Mouse (Mus musculus) left cerebral cortex, adult 18-20 months (tissue): ENCODE results near the gene Eefsec. TPM values are rescaled to one million over a fixed set of nuclear protein-coding genes. Genes with fewer than 3 reads are reported as not detected.

ENCODE experiments used
- DNase-seq, 2 experiments: peaks; one replicate each; pipeline ENCODE4 v3.0.0; 2021 to 2022; ENCODE audit warnings: low spot score in 2 of 2, mixed read lengths in 1 of 2
- long read RNA-seq, 2 experiments: library from polyadenylated mRNA; stranded (forward); transcript quantifications; one replicate each; pipeline ENCODE4 v2.0.0; 2021
- total RNA-seq, 2 experiments: library from RNA; stranded (reverse); gene quantifications; 2 replicates each; pipeline ENCODE4 v1.2.3; 2021

Eefsec gene
- total RNA-seq = 10 to 100 TPM; 21.5 to 22.9 TPM
- long read RNA-seq, experiment 1, transcript Eefsec-201 (7 exons, 2,679 nt) = major isoform, 28 of 47 reads
- long read RNA-seq, experiment 1, partial matches to known transcripts = 2 of 47 reads
- long read RNA-seq, experiment 1, other reads (novel, unspliced or antisense) = 17 of 47 reads
- long read RNA-seq, experiment 2, transcript Eefsec-201 (7 exons, 2,679 nt) = major isoform, 34 of 42 reads
- long read RNA-seq, experiment 2, partial matches to known transcripts = 0 of 42 reads
- long read RNA-seq, experiment 2, other reads (novel, unspliced or antisense) = 8 of 42 reads

- peak; percentile 84 to 86 for DNase-seq
Observed at GRCm38 (mm10) chr6:88446063-88447002, at the start of gene Eefsec. Gene Eefsec (minus strand): TSS chr6:88446539.

- DNase-seq = no peak
Observed at GRCm38 (mm10) chr6:88493712-88494111, 47.4 kb upstream of the Eefsec start.

GRCm38 (mm10) chr6:88490629-88491354, 44.5 kb upstream of the Eefsec start:
- peak in 1 of 2 experiments; percentile 31 for DNase-seq

GRCm38 (mm10) chr6:88489834-88490233, 43.5 kb upstream of the Eefsec start:
- no peak for DNase-seq

- no peak for DNase-seq
Observed at GRCm38 (mm10) chr6:88489026-88489425, 42.7 kb upstream of the Eefsec start.

- DNase-seq = peak; percentile 62 to 63
Observed at GRCm38 (mm10) chr6:88486893-88487292, 40.6 kb upstream of the Eefsec start.

GRCm38 (mm10) chr6:88485378-88485777, 39.0 kb upstream of the Eefsec start:
- DNase-seq = no peak

GRCm38 (mm10) chr6:88483913-88484312, 37.6 kb upstream of the Eefsec start:
- no peak for DNase-seq

- no peak for DNase-seq
Observed at GRCm38 (mm10) chr6:88483111-88483510, 36.8 kb upstream of the Eefsec start.

GRCm38 (mm10) chr6:88480421-88480820, 34.1 kb upstream of the Eefsec start:
- no peak for DNase-seq

GRCm38 (mm10) chr6:88469878-88470277, 23.5 kb upstream of the Eefsec start:
- no peak for DNase-seq

GRCm38 (mm10) chr6:88465181-88465920, 19.0 kb upstream of the Eefsec start, which contains the start of gene Ruvbl1:
Gene Ruvbl1 (plus strand): TSS chr6:88465409.
- peak; percentile 85 to 92 for DNase-seq

- no peak for DNase-seq
Observed at GRCm38 (mm10) chr6:88454545-88454944, 8.2 kb upstream of the Eefsec start.

GRCm38 (mm10) chr6:88447454-88447853, 1.1 kb upstream of the Eefsec start:
- no peak for DNase-seq

- DNase-seq = no peak
Observed at GRCm38 (mm10) chr6:88445661-88446060, 678 bp downstream of the Eefsec start.

- DNase-seq = no peak
Observed at GRCm38 (mm10) chr6:88444076-88444750, 2.1 kb downstream of the Eefsec start.

- DNase-seq = no peak
Observed at GRCm38 (mm10) chr6:88443446-88443845, 2.9 kb downstream of the Eefsec start.

GRCm38 (mm10) chr6:88442551-88442950, 3.8 kb downstream of the Eefsec start:
- no peak for DNase-seq

- DNase-seq = peak; percentile 40 to 60
Observed at GRCm38 (mm10) chr6:88439056-88439455, 7.3 kb downstream of the Eefsec start.

- no peak for DNase-seq
Observed at GRCm38 (mm10) chr6:88435609-88436008, 10.7 kb downstream of the Eefsec start.
